Mouse (Mus musculus) lung, postnatal 0 days (tissue): ENCODE data around the gene Hcar1.

Experiments used
- CTCF ChIP-seq: IDR thresholded peaks from 2 replicates; pipeline ENCODE4 v1.5.1; 2016; ENCODE audit warnings: antibody characterized with exemption, mild to moderate bottlenecking
- EP300 ChIP-seq: IDR thresholded peaks from 2 replicates; pipeline ENCODE4 v1.6.1; 2016; ENCODE audit warnings: antibody characterized with exemption, mild to moderate bottlenecking, control low read depth

- TF ChIP-seq EP300, result no peak
- no peak for TF ChIP-seq CTCF
These were observed 21.0 kb downstream of the Hcar1 start for GRCm38 (mm10) chr5:123858798-123859197.
